Mouse (Mus musculus) limb, embryonic 14.5 days (tissue): ENCODE results near the gene Pnrc2. TPM values are rescaled to one million over a fixed set of nuclear protein-coding genes. Genes with fewer than 3 reads are reported as not detected.

Experiments used
- ATAC-seq: fragments of 200-750 bp; cut with Nextera tagmentation; 2 replicates; pipeline ENCODE4 v1.8.0; 2017; ENCODE audit warnings: low read depth, moderate number of reproducible peaks, moderate TSS enrichment; ENCODE audit not compliant: low FRiP score
- DNase-seq: peaks from one replicate; pipeline ENCODE4 v3.0.0-alpha.2; 2015; ENCODE audit warnings: low spot score
- H3K27ac ChIP-seq: fragments of 300-500 bp; sonication (generic); replicated peaks from 2 replicates; pipeline ENCODE4 v1.5.1; 2014; ENCODE audit warnings: low read depth, mild to moderate bottlenecking, low read length, moderate library complexity, mixed read lengths
- H3K27me3 ChIP-seq: fragments of 300-500 bp; sonication (generic); 2 replicates; pipeline ENCODE4 v1.6.1; 2014; ENCODE audit warnings: low read length, mixed read lengths; ENCODE audit not compliant: control insufficient read depth, insufficient read depth
- H3K36me3 ChIP-seq: fragments of 300-500 bp; sonication (generic); 2 replicates; pipeline ENCODE4 v1.6.1; 2014; ENCODE audit warnings: mild to moderate bottlenecking, low read length, moderate library complexity, mixed read lengths; ENCODE audit not compliant: control insufficient read depth, insufficient read depth
- H3K4me1 ChIP-seq: fragments of 300-500 bp; sonication (generic); 2 replicates; pipeline ENCODE4 v1.6.1; 2014; ENCODE audit warnings: antibody characterized with exemption, low read length, mixed read lengths; ENCODE audit not compliant: control insufficient read depth, insufficient read depth
- H3K4me2 ChIP-seq: fragments of 300-500 bp; sonication (generic); replicated peaks from 2 replicates; pipeline ENCODE4 v1.6.1; 2014; ENCODE audit warnings: low read depth, mild to moderate bottlenecking, low read length, moderate library complexity; ENCODE audit not compliant: severe bottlenecking
- H3K4me3 ChIP-seq: fragments of 300-500 bp; sonication (generic); replicated peaks from 2 replicates; pipeline ENCODE4 v1.5.1; 2014; ENCODE audit warnings: low read length
- H3K9ac ChIP-seq: fragments of 300-500 bp; sonication (generic); 2 replicates; pipeline ENCODE4 v1.6.1; 2014; ENCODE audit warnings: mild to moderate bottlenecking, low read depth, low read length, moderate library complexity; ENCODE audit not compliant: severe bottlenecking
- H3K9me3 ChIP-seq: fragments of 300-500 bp; sonication (generic); 2 replicates; pipeline ENCODE4 v1.6.1; 2016; ENCODE audit warnings: low read length; ENCODE audit not compliant: control insufficient read depth
- POLR2A ChIP-seq: fragments of 200-500 bp; IDR thresholded peaks from 2 replicates; pipeline ENCODE4 v1.8.0; 2012; ENCODE audit warnings: inconsistent platforms, mild to moderate bottlenecking, moderate library complexity, borderline replicate concordance; ENCODE audit not compliant: insufficient read depth, insufficient read length; ENCODE audit errors: extremely low read depth
- WGBS: fragments of 180-500 bp; shearing (Covaris S2); extraction: QIAGEN DNeasy Blood & Tissue Kit; methylation state at CpG from one replicate; pipeline ENCODE4 v1.1.7; 2014; 5-methylcytosine and 5-hydroxymethylcytosine counted together
- polyA plus RNA-seq, 2 experiments: library from polyadenylated mRNA; depleted of rRNA in 1 of 2; stranded (reverse) in 1 of 2; unstranded in 1 of 2; fragments of >200 nt; fragmentation: Nextera tagmentation in 1 of 2; extraction: Ambion mirVana in 1 of 2; gene quantifications; 2 replicates each; pipeline versions ENCODE4 v1.2.1 to v1.2.3; 2012 to 2014

The Pnrc2 gene
- polyA plus RNA-seq, 2 experiments: 105 to 165 TPM

- no peak for DNase-seq
- no peak for TF ChIP-seq POLR2A
- no peak overlapping the region for H3K27ac ChIP-seq
- no peak overlapping the region for H3K4me2 ChIP-seq
- H3K9me3 ChIP-seq: no peaks in the 10 kb centered on the region
- H3K9ac ChIP-seq: no peak overlapping the region
- no peak overlapping the region for H3K4me3 ChIP-seq
- 70% methylated on average over 7 of the region's 7 CpGs for WGBS
- no peaks in the 10 kb centered on the region for H3K27me3 ChIP-seq
- H3K36me3 ChIP-seq: no peaks in the 10 kb centered on the region
- peaks cover 7% of the 10 kb centered on the region; the same call in 1 of the 2 replicates for H3K4me1 ChIP-seq
- no peak for ATAC-seq
These were observed 37.9 kb upstream of the Pnrc2 start for GRCm38 (mm10) chr4:135911531-135911930.

- Histone ChIP-seq H3K36me3 (no peaks in the 10 kb centered on the region), H3K27me3 (no peaks in the 10 kb centered on the region), H3K9ac (no peak overlapping the region), H3K4me2 (no peak overlapping the region), H3K9me3 (no peaks in the 10 kb centered on the region), H3K4me1 (peaks cover 7% of the 10 kb centered on the region; the same call in 1 of the 2 replicates), H3K4me3 (no peak overlapping the region), H3K27ac (no peak overlapping the region)
- DNase-seq: no peak
- no peak for ATAC-seq
- no peak for TF ChIP-seq POLR2A
- 50% methylated on average over 13 of the region's 13 CpGs for WGBS
These were observed 35.8 kb upstream of the Pnrc2 start for GRCm38 (mm10) chr4:135909326-135910066.

- Histone ChIP-seq H3K4me1 (no peaks in the 10 kb centered on the region), H3K9ac (no peak overlapping the region), H3K27ac (no peak overlapping the region), H3K4me2 (no peak overlapping the region), H3K4me3 (no peak overlapping the region), H3K27me3 (no peaks in the 10 kb centered on the region), H3K9me3 (no peaks in the 10 kb centered on the region), H3K36me3 (no peaks in the 10 kb centered on the region)
- no peak for TF ChIP-seq POLR2A
- ATAC-seq (no peak), DNase-seq (no peak)
- WGBS: 78% methylated on average over 3 of the region's 3 CpGs
These were observed 33.0 kb upstream of the Pnrc2 start for GRCm38 (mm10) chr4:135906633-135907032.

GRCm38 (mm10) chr4:135904810-135905209 is 31.2 kb upstream of the Pnrc2 start:
- Histone ChIP-seq H3K9me3 (no peaks in the 10 kb centered on the region), H3K27ac (no peak overlapping the region), H3K4me3 (no peak overlapping the region), H3K9ac (no peak overlapping the region), H3K4me1 (no peaks in the 10 kb centered on the region), H3K4me2 (no peak overlapping the region), H3K27me3 (no peaks in the 10 kb centered on the region), H3K36me3 (no peaks in the 10 kb centered on the region)
- no peak for TF ChIP-seq POLR2A
- WGBS: 53% methylated on average over 1 of the region's 1 CpGs
- ATAC-seq: no peak
- DNase-seq: no peak

GRCm38 (mm10) chr4:135902606-135903242 is 29.1 kb upstream of the Pnrc2 start:
- DNase-seq: no peak
- Histone ChIP-seq H3K4me1 (no peaks in the 10 kb centered on the region), H3K4me2 (no peak overlapping the region), H3K4me3 (no peak overlapping the region), H3K36me3 (no peaks in the 10 kb centered on the region), H3K27ac (no peak overlapping the region), H3K27me3 (no peaks in the 10 kb centered on the region), H3K9ac (no peak overlapping the region), H3K9me3 (no peaks in the 10 kb centered on the region)
- no peak for TF ChIP-seq POLR2A
- ATAC-seq: no peak
- WGBS: 90% methylated on average over 4 of the region's 4 CpGs
